Mouse (Mus musculus) limb, embryonic 14.5 days (tissue): Measurements from ENCODE around the gene Shb. TPM values are rescaled to one million over a fixed set of nuclear protein-coding genes. Genes with fewer than 3 reads are reported as not detected.

Experiments used
- ATAC-seq: fragments of 200-750 bp; cut with Nextera tagmentation; 2 replicates; pipeline ENCODE4 v1.8.0; 2017; ENCODE audit warnings: low read depth, moderate number of reproducible peaks, moderate TSS enrichment; ENCODE audit not compliant: low FRiP score
- DNase-seq: peaks from one replicate; pipeline ENCODE4 v3.0.0-alpha.2; 2015; ENCODE audit warnings: low spot score
- H3K27ac ChIP-seq: fragments of 300-500 bp; sonication (generic); replicated peaks from 2 replicates; pipeline ENCODE4 v1.5.1; 2014; ENCODE audit warnings: low read depth, mild to moderate bottlenecking, low read length, moderate library complexity, mixed read lengths
- H3K27me3 ChIP-seq: fragments of 300-500 bp; sonication (generic); 2 replicates; pipeline ENCODE4 v1.6.1; 2014; ENCODE audit warnings: low read length, mixed read lengths; ENCODE audit not compliant: control insufficient read depth, insufficient read depth
- H3K36me3 ChIP-seq: fragments of 300-500 bp; sonication (generic); 2 replicates; pipeline ENCODE4 v1.6.1; 2014; ENCODE audit warnings: mild to moderate bottlenecking, low read length, moderate library complexity, mixed read lengths; ENCODE audit not compliant: control insufficient read depth, insufficient read depth
- H3K4me1 ChIP-seq: fragments of 300-500 bp; sonication (generic); 2 replicates; pipeline ENCODE4 v1.6.1; 2014; ENCODE audit warnings: antibody characterized with exemption, low read length, mixed read lengths; ENCODE audit not compliant: control insufficient read depth, insufficient read depth
- H3K4me2 ChIP-seq: fragments of 300-500 bp; sonication (generic); replicated peaks from 2 replicates; pipeline ENCODE4 v1.6.1; 2014; ENCODE audit warnings: low read depth, mild to moderate bottlenecking, low read length, moderate library complexity; ENCODE audit not compliant: severe bottlenecking
- H3K4me3 ChIP-seq: fragments of 300-500 bp; sonication (generic); replicated peaks from 2 replicates; pipeline ENCODE4 v1.5.1; 2014; ENCODE audit warnings: low read length
- H3K9ac ChIP-seq: fragments of 300-500 bp; sonication (generic); 2 replicates; pipeline ENCODE4 v1.6.1; 2014; ENCODE audit warnings: mild to moderate bottlenecking, low read depth, low read length, moderate library complexity; ENCODE audit not compliant: severe bottlenecking
- H3K9me3 ChIP-seq: fragments of 300-500 bp; sonication (generic); 2 replicates; pipeline ENCODE4 v1.6.1; 2016; ENCODE audit warnings: low read length; ENCODE audit not compliant: control insufficient read depth
- POLR2A ChIP-seq: fragments of 200-500 bp; IDR thresholded peaks from 2 replicates; pipeline ENCODE4 v1.8.0; 2012; ENCODE audit warnings: inconsistent platforms, mild to moderate bottlenecking, moderate library complexity, borderline replicate concordance; ENCODE audit not compliant: insufficient read depth, insufficient read length; ENCODE audit errors: extremely low read depth
- WGBS: fragments of 180-500 bp; shearing (Covaris S2); extraction: QIAGEN DNeasy Blood & Tissue Kit; methylation state at CpG from one replicate; pipeline ENCODE4 v1.1.7; 2014; 5-methylcytosine and 5-hydroxymethylcytosine counted together
- polyA plus RNA-seq, 2 experiments: library from polyadenylated mRNA; depleted of rRNA in 1 of 2; stranded (reverse) in 1 of 2; unstranded in 1 of 2; fragments of >200 nt; fragmentation: Nextera tagmentation in 1 of 2; extraction: Ambion mirVana in 1 of 2; gene quantifications; 2 replicates each; pipeline versions ENCODE4 v1.2.1 to v1.2.3; 2012 to 2014

Shb gene
- polyA plus RNA-seq, 2 experiments: 10.6 to 19.0 TPM

GRCm38 (mm10) chr4:45413674-45414338, 118.5 kb downstream of the Shb start:
- 0 out of 2 replicates have a peak, but pooled peaks cover 3% of the 10 kb centered on the region for H3K4me1 ChIP-seq
- H3K9ac ChIP-seq: no peak overlapping the region
- no peaks in the 10 kb centered on the region for H3K9me3 ChIP-seq
- no peaks in the 10 kb centered on the region for H3K27me3 ChIP-seq
- H3K4me3 ChIP-seq: no peak overlapping the region
- ATAC-seq: no peak
- TF ChIP-seq POLR2A: no peak
- DNase-seq: no peak
- no peak overlapping the region for H3K4me2 ChIP-seq
- 82% methylated on average over 9 of the region's 9 CpGs for WGBS
- H3K36me3 ChIP-seq: no peaks in the 10 kb centered on the region
- no peak overlapping the region for H3K27ac ChIP-seq

- TF ChIP-seq POLR2A: no peak
- H3K9me3 ChIP-seq: no peaks in the 10 kb centered on the region
- no peak overlapping the region for H3K9ac ChIP-seq
- no peaks in the 10 kb centered on the region for H3K36me3 ChIP-seq
- H3K27me3 ChIP-seq: no peaks in the 10 kb centered on the region
- no peak overlapping the region for H3K4me3 ChIP-seq
- peaks cover 4% of the 10 kb centered on the region for H3K4me1 ChIP-seq
- no peak overlapping the region for H3K27ac ChIP-seq
- DNase-seq (no peak), ATAC-seq (no peak)
- H3K4me2 ChIP-seq: no peak overlapping the region
- 71% methylated on average over 16 of the region's 16 CpGs for WGBS
These were observed 119.7 kb downstream of the Shb start for GRCm38 (mm10) chr4:45412433-45413192.

GRCm38 (mm10) chr4:45411181-45411790, 121.0 kb downstream of the Shb start:
- DNase-seq (no peak), ATAC-seq (no peak)
- no peak for TF ChIP-seq POLR2A
- Histone ChIP-seq H3K27me3 (no peaks in the 10 kb centered on the region), H3K4me1 (peaks cover 14% of the 10 kb centered on the region), H3K4me2 (no peak overlapping the region), H3K9me3 (no peaks in the 10 kb centered on the region), H3K4me3 (no peak overlapping the region), H3K27ac (no peak overlapping the region), H3K9ac (no peak overlapping the region), H3K36me3 (no peaks in the 10 kb centered on the region)
- 85% methylated on average over 8 of the region's 8 CpGs for WGBS

- H3K27ac ChIP-seq: peak overlapping the region; percentile 90
- H3K4me1 ChIP-seq: peaks cover 16% of the 10 kb centered on the region
- peak overlapping the region; percentile 93 for H3K9ac ChIP-seq
- peak overlapping the region; percentile 94 for H3K4me2 ChIP-seq
- no peak for TF ChIP-seq POLR2A
- peaks cover 2% of the 10 kb centered on the region for H3K36me3 ChIP-seq
- DNase-seq: peak; percentile 74
- no peaks in the 10 kb centered on the region for H3K27me3 ChIP-seq
- H3K4me3 ChIP-seq: peak overlapping the region; percentile 93
- no peaks in the 10 kb centered on the region for H3K9me3 ChIP-seq
- ATAC-seq: no peak
- 1% methylated on average over 10 of the region's 10 CpGs for WGBS
These were observed 123.0 kb downstream of the Shb start for GRCm38 (mm10) chr4:45409270-45409669.

GRCm38 (mm10) chr4:45408427-45409132, 123.7 kb downstream of the Shb start, which contains the start of gene Slc25a51:
TSS of gene Slc25a51 (minus strand) at chr4:45408766.
- ATAC-seq: peak; percentile 98
- no peaks in the 10 kb centered on the region for H3K27me3 ChIP-seq
- peak; percentile 95 for DNase-seq
- H3K36me3 ChIP-seq: peaks cover 9% of the 10 kb centered on the region
- H3K9ac ChIP-seq: peak within 1 kb of the TSS; percentile 93
- peak within 1 kb of the TSS; percentile 94 for H3K4me2 ChIP-seq
- no peaks in the 10 kb centered on the region for H3K9me3 ChIP-seq
- peaks cover 16% of the 10 kb centered on the region for H3K4me1 ChIP-seq
- peak within 1 kb of the TSS; percentile 90 for H3K27ac ChIP-seq
- peak within 1 kb of the TSS; percentile 93 for H3K4me3 ChIP-seq
- peak; percentile 96 for TF ChIP-seq POLR2A
- WGBS: 0% methylated on average over 29 of the region's 67 CpGs
